Mouse (Mus musculus) kidney, embryonic 14.5 days (tissue): Measurements from ENCODE around the gene Ackr2. TPM values are rescaled to one million over a fixed set of nuclear protein-coding genes. Genes with fewer than 3 reads are reported as not detected.

Source experiments
- ATAC-seq: fragments of 200-750 bp; cut with Nextera tagmentation; 2 replicates; pipeline ENCODE4 v1.8.0; 2017; ENCODE audit warnings: moderate number of reproducible peaks, mild to moderate bottlenecking, moderate TSS enrichment, moderate library complexity; ENCODE audit not compliant: low FRiP score, low TSS enrichment
- H3K27ac ChIP-seq: fragments of 300-500 bp; sonication (generic); 2 replicates; pipeline ENCODE4 v1.5.1; 2014; ENCODE audit warnings: low read depth, mild to moderate bottlenecking, low read length, moderate library complexity, mixed read lengths
- H3K27me3 ChIP-seq: fragments of 300-500 bp; sonication (generic); 2 replicates; pipeline ENCODE4 v1.6.1; 2014; ENCODE audit warnings: mild to moderate bottlenecking, low read length; ENCODE audit not compliant: control insufficient read depth, insufficient read depth
- H3K36me3 ChIP-seq: fragments of 300-500 bp; sonication (generic); 2 replicates; pipeline ENCODE4 v1.6.1; 2014; ENCODE audit warnings: low read length, mixed read lengths; ENCODE audit not compliant: control insufficient read depth, insufficient read depth
- H3K4me1 ChIP-seq: fragments of 300-500 bp; sonication (generic); 2 replicates; pipeline ENCODE4 v1.6.1; 2014; ENCODE audit warnings: low read length, mixed read lengths; ENCODE audit not compliant: control insufficient read depth, insufficient read depth
- H3K4me2 ChIP-seq: fragments of 300-500 bp; sonication (generic); replicated peaks from 2 replicates; pipeline ENCODE4 v1.6.1; 2014; ENCODE audit warnings: low read depth, mild to moderate bottlenecking, low read length
- H3K4me3 ChIP-seq: fragments of 300-500 bp; sonication (generic); 2 replicates; pipeline ENCODE4 v1.5.1; 2014; ENCODE audit warnings: mild to moderate bottlenecking, low read length
- H3K9ac ChIP-seq: fragments of 300-500 bp; sonication (generic); 2 replicates; pipeline ENCODE4 v1.6.1; 2014; ENCODE audit warnings: low read depth, mild to moderate bottlenecking, low read length, moderate library complexity
- H3K9me3 ChIP-seq: fragments of 300-500 bp; sonication (generic); 2 replicates; pipeline ENCODE4 v1.6.1; 2016; ENCODE audit warnings: low read length; ENCODE audit not compliant: control insufficient read depth
- WGBS: fragments of 180-500 bp; shearing (Covaris S2); extraction: QIAGEN DNeasy Blood & Tissue Kit; methylation state at CpG from one replicate; pipeline ENCODE4 v1.1.7; 2014; 5-methylcytosine and 5-hydroxymethylcytosine counted together
- polyA plus RNA-seq: library from polyadenylated mRNA; unstranded; fragments of >200 nt; fragmentation: Nextera tagmentation; extraction: Ambion mirVana; gene quantifications from 2 replicates; pipeline ENCODE4 v1.2.1, GENCODE M21; 2014

The Ackr2 gene
- polyA plus RNA-seq: 0.42 and 0.96 TPM in 2 replicates

DNA sequence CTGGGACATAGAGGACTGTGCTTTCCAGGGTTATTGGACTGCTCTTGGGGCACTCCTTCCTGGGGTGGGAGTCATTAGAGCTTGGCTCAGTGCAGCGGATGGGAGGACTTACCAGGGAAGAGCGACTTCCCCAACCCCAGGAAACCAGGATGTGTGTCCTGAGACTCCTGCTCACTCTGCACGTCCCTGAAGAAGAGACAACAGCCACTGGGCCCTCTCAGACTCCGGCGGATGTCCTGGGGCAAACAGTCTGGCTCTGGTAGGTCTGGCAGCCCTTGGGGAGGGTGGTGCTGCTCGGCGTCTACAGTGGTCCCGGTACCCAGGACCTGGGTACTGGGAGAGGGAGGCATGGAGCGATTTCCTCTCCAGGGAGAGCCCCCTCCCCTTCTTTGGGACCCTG lies at the start of gene Ackr2:
TSS of gene Ackr2 (plus strand) at position 111 of the 400 bp plus-strand sequence.
- Histone ChIP-seq H3K27me3 (no peaks in the 10 kb centered on the region), H3K9ac (no peak within 1 kb of the TSS), H3K27ac (no peak within 1 kb of the TSS), H3K36me3 (no peaks in the 10 kb centered on the region), H3K4me3 (no peak within 1 kb of the TSS), H3K9me3 (no peaks in the 10 kb centered on the region), H3K4me2 (no peak within 1 kb of the TSS), H3K4me1 (no peaks in the 10 kb centered on the region)
- 75% methylated on average over 9 of the region's 9 CpGs for WGBS
- ATAC-seq: no peak

DNA sequence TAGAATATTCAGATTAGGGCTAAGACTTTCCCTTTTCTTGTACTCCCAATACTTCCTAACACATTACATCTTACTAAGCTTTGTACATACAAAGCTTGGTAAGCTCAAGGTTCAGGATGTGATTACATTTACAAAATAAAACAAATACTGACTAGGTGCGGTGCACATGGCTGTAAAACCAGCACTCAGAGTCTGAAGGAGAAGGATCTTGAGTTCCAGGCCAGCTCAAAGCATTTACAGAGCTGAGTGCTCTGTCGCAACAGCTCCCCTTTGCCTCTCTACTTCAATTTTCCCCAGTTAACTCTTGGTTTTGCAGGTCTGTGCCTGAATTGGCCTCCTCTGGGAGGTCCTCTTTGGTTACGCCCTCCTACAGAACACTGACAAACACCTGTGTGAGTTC lies 43.9 kb upstream of the Ackr2 start:
- peaks cover 21% of the 10 kb centered on the region for H3K36me3 ChIP-seq
- no peak for ATAC-seq
- H3K4me3 ChIP-seq: no peak overlapping the region
- H3K27ac ChIP-seq: no peak overlapping the region
- no peak overlapping the region for H3K4me2 ChIP-seq
- no peak overlapping the region for H3K9ac ChIP-seq
- peaks cover 7% of the 10 kb centered on the region; the same call in 1 of the 2 replicates for H3K4me1 ChIP-seq
- 96% methylated on average over 3 of the region's 3 CpGs for WGBS
- no peaks in the 10 kb centered on the region for H3K9me3 ChIP-seq
- H3K27me3 ChIP-seq: no peaks in the 10 kb centered on the region

DNA sequence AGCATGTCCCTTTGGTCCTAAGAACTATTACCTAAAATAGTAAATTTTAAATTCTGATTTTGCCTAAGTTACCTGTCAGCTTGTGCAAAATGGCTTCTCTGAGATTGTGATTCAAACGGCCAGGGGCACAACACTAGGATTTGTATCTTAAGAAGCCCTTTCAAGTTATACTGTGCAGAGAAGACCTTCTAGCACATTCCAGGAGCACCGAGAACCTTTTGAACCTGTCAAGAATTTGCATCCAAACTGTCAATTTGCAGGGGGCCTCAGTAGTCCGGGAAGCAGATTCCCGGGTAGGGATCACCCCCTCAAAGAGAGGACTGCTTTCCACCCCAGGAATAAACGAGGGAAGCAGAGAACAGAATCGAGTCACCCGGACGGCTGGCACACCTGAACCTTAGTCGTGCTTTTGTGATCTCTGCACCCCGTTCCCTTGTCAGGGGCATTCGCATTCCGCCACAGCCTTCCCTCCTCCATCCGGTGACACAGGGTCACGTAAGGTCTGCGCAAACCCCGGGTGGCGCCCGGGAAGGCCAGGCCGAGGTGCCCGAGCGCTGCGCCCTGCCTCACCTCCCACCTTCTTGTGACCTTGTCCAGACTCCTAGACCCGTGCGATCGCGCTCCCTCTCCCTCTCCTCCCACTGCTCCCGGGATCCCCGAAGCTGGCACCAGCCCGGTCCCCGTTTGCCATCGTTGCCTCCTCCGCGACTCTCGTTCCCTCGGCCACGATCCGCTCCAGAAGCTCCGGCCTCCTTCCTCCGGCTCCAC lies 41.3 kb upstream of the Ackr2 start:
- no peak; the same call in 1 of the 2 replicates for ATAC-seq
- peaks cover 7% of the 10 kb centered on the region; the same call in 1 of the 2 replicates for H3K4me1 ChIP-seq
- H3K27ac ChIP-seq: peak overlapping the region; percentile 93
- peak overlapping the region; percentile 85 for H3K9ac ChIP-seq
- no peaks in the 10 kb centered on the region for H3K27me3 ChIP-seq
- H3K36me3 ChIP-seq: peaks cover 4% of the 10 kb centered on the region; the same call in 1 of the 2 replicates
- WGBS: 1% methylated on average over 37 of the region's 39 CpGs
- H3K9me3 ChIP-seq: no peaks in the 10 kb centered on the region
- peak overlapping the region; percentile 87 for H3K4me2 ChIP-seq
- H3K4me3 ChIP-seq: peak overlapping the region; percentile 89

DNA sequence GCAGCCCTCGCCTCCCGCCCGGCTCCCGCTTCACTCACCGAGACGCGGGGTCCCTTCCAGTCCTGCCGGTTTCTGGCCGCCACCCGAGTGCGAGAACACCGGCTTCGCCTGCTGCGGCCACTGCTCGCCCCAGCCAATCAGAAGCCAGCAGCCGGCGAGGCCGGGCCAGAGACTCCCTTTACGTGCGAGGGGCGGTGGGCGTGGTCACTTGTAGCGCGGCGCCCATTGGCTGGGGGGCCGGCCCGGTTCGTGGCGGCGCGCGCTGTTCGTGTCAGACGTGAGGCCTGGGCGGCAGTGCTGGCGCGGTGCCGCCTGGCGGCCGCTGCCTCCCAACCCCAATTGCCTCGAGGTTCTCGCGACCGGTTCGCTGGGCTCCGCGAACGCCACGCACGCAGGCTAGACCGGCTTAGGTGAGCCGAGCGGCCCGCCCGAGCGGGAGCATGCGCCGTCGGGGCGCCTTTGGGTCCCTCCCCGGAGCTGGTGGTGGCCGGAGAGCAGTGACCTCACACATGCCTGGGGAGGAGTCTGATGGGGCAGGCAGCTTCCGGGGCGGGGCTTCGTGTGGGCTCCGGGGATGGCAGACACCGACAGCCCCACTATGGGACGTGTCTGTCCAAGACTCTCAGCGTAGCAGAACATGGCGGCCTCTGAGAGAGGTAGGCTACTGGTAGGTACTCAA lies 40.5 kb upstream of the Ackr2 start:
- peak overlapping the region; percentile 85 for H3K9ac ChIP-seq
- ATAC-seq: peak; percentile 99
- no peaks in the 10 kb centered on the region for H3K9me3 ChIP-seq
- no peaks in the 10 kb centered on the region for H3K27me3 ChIP-seq
- H3K4me3 ChIP-seq: peak overlapping the region; percentile 89
- 1% methylated on average over 65 of the region's 70 CpGs for WGBS
- H3K4me1 ChIP-seq: peaks cover 7% of the 10 kb centered on the region; the same call in 1 of the 2 replicates
- peak overlapping the region; percentile 87 for H3K4me2 ChIP-seq
- H3K36me3 ChIP-seq: no peaks in the 10 kb centered on the region
- H3K27ac ChIP-seq: peak overlapping the region; percentile 93

DNA sequence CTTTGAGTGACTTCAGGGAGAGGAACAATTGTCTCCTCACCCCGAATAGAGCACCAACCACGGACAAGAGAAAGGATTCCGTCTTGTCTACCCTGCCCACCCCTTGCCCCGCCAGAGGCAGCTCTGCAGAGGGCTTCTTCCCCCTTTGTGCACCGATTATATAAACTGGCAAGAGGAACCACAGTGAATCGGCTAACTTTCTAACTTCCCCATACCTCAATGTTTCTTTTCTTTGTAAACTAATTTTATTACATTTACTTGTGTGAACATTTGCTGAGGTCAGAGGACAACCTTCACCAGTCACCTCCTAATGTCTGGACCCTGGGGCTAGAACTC lies 40.0 kb upstream of the Ackr2 start, which contains the start of gene Higd1a:
TSS of gene Higd1a (minus strand) at position 210 of the 336 bp plus-strand sequence.
- peak within 1 kb of the TSS; percentile 89 for H3K4me3 ChIP-seq
- whole genome bisulfite sequencing: 14% methylated on average over 6 of the region's 6 CpGs

DNA sequence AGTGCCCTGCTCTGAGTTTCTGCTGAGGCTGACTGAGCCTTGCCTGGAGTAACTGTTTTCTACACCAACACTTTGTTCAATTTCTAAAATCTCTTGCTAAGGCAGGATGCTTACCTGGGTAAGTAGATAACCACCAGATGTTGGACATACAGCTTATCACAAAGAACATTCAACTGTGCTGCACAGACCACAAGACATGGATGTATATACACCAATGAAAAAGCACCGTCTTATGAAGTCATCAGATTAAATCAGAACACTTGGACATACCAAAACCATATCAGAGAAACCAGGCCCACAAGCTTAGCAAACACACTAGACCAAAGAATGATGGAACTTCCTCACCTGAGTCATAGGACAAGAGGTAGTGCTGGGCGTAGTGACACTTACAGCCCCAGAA lies 38.8 kb upstream of the Ackr2 start:
- ATAC-seq: no peak
- 97% methylated on average over 2 of the region's 2 CpGs for WGBS

More for the DNA sequence above, 40.0 kb upstream of the Ackr2 start, which contains the start of gene Higd1a:
- peak within 1 kb of the TSS; percentile 87 for H3K4me2 ChIP-seq
- no peaks in the 10 kb centered on the region for H3K36me3 ChIP-seq
- H3K9me3 ChIP-seq: no peaks in the 10 kb centered on the region
- H3K4me1 ChIP-seq: peaks cover 7% of the 10 kb centered on the region; the same call in 1 of the 2 replicates
- peak within 1 kb of the TSS; percentile 85 for H3K9ac ChIP-seq
- ATAC-seq: no peak
- peak within 1 kb of the TSS; percentile 93 for H3K27ac ChIP-seq
- no peaks in the 10 kb centered on the region for H3K27me3 ChIP-seq

DNA sequence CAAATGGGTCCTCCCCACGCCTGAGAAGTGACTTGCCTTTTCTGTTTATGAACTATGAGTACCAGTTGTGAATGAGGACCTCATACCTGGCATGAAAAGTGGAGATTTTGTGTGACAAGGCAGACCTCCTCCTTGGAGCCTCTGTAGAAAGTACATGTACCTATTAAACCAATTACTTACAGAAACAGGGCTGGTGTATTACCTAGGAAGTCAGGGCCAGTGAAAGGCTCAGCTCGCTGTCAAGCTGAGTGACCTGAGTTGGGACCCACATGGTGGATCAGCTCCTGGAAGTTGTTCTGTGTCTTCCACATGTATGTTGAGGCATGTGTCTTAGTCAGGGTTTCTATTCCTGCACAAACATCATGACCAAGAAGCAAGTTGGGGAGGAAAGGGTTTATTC lies 37.2 kb upstream of the Ackr2 start:
- Histone ChIP-seq H3K4me1 (peaks cover 11% of the 10 kb centered on the region; the same call in 1 of the 2 replicates), H3K9me3 (no peaks in the 10 kb centered on the region), H3K4me3 (no peak overlapping the region), H3K27ac (no peak overlapping the region), H3K4me2 (no peak overlapping the region), H3K36me3 (no peaks in the 10 kb centered on the region), H3K9ac (no peak overlapping the region), H3K27me3 (no peaks in the 10 kb centered on the region)
- 86% methylated on average over 2 of the region's 2 CpGs for WGBS
- no peak for ATAC-seq

More for the DNA sequence above, 38.8 kb upstream of the Ackr2 start:
- Histone ChIP-seq H3K27me3 (no peaks in the 10 kb centered on the region), H3K4me1 (peaks cover 7% of the 10 kb centered on the region; the same call in 1 of the 2 replicates), H3K9ac (no peak overlapping the region), H3K4me3 (no peak overlapping the region), H3K9me3 (no peaks in the 10 kb centered on the region), H3K27ac (no peak overlapping the region), H3K4me2 (no peak overlapping the region), H3K36me3 (no peaks in the 10 kb centered on the region)

DNA sequence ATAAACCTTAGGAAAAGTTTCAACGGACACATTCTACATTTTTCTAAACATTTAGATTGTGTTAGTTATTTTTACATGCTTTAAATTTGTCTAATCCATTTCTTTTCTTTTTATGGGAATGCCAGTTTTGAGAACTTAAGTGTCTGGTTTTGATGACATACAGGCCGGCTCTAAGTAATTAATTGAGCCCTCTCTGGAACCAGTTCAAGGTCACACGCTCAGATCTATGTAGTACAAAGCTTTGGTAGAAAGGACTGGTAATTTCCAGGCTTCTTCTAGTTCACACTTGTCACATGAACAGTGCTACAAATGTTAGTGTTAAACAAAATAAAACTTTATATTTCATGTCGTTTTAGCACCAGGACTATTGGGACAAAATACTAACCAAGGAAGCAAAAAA lies 33.3 kb upstream of the Ackr2 start:
- no peak overlapping the region for H3K4me2 ChIP-seq
- H3K4me3 ChIP-seq: no peak overlapping the region
- H3K36me3 ChIP-seq: no peaks in the 10 kb centered on the region
- H3K9ac ChIP-seq: no peak overlapping the region
- no peaks in the 10 kb centered on the region for H3K27me3 ChIP-seq
- 59% methylated on average over 4 of the region's 4 CpGs for WGBS
- 0 out of 2 replicates have a peak, but pooled peaks cover 4% of the 10 kb centered on the region for H3K4me1 ChIP-seq
- H3K9me3 ChIP-seq: no peaks in the 10 kb centered on the region
- ATAC-seq: no peak
- H3K27ac ChIP-seq: no peak overlapping the region
